Mouse (Mus musculus) midbrain, embryonic 16.5 days (tissue): Measurements from ENCODE around the gene C1qtnf6. TPM values are rescaled to one million over a fixed set of nuclear protein-coding genes. Genes with fewer than 3 reads are reported as not detected.

ENCODE experiments used
- ATAC-seq: fragments of 200-750 bp; cut with Nextera tagmentation; 2 replicates; pipeline ENCODE4 v1.8.0; 2017; ENCODE audit warnings: moderate TSS enrichment
- H3K27ac ChIP-seq: fragments of 300-500 bp; sonication (generic); 2 replicates; pipeline ENCODE4 v1.5.1; 2014; ENCODE audit warnings: mild to moderate bottlenecking, low read length, mixed read lengths
- H3K27me3 ChIP-seq: fragments of 300-500 bp; sonication (generic); 2 replicates; pipeline ENCODE4 v1.6.1; 2014; ENCODE audit warnings: low read depth, low read length, mixed read lengths; ENCODE audit not compliant: control insufficient read depth, insufficient read depth
- H3K36me3 ChIP-seq: fragments of 300-500 bp; sonication (generic); 2 replicates; pipeline ENCODE4 v1.6.1; 2014; ENCODE audit warnings: mild to moderate bottlenecking, low read length, moderate library complexity, mixed read lengths; ENCODE audit not compliant: control insufficient read depth, insufficient read depth
- H3K4me1 ChIP-seq: fragments of 300-500 bp; sonication (generic); 2 replicates; pipeline ENCODE4 v1.6.1; 2014; ENCODE audit warnings: mild to moderate bottlenecking, low read length, mixed read lengths; ENCODE audit not compliant: control insufficient read depth, insufficient read depth
- H3K4me2 ChIP-seq: fragments of 300-500 bp; sonication (generic); 2 replicates; pipeline ENCODE4 v1.6.1; 2014; ENCODE audit warnings: mild to moderate bottlenecking, low read length, mixed read lengths
- H3K4me3 ChIP-seq: fragments of 300-500 bp; sonication (generic); 2 replicates; pipeline ENCODE4 v1.5.1; 2014; ENCODE audit warnings: low read depth, mild to moderate bottlenecking, low read length, moderate library complexity, mixed read lengths
- H3K9ac ChIP-seq: fragments of 300-500 bp; sonication (generic); 2 replicates; pipeline ENCODE4 v1.6.1; 2014; ENCODE audit warnings: low read depth, low read length, mixed read lengths
- H3K9me3 ChIP-seq: fragments of 300-500 bp; sonication (generic); replicated peaks from 2 replicates; pipeline ENCODE4 v1.6.1; 2014; ENCODE audit warnings: mild to moderate bottlenecking, low read length, mixed read lengths; ENCODE audit not compliant: control insufficient read depth, poor library complexity, severe bottlenecking
- WGBS: fragments of 180-500 bp; shearing (Covaris S2); extraction: QIAGEN DNeasy Blood & Tissue Kit; methylation state at CpG from one replicate; pipeline ENCODE4 v1.1.7; 2014; 5-methylcytosine and 5-hydroxymethylcytosine counted together
- polyA plus RNA-seq: library from polyadenylated mRNA; unstranded; fragments of >200 nt; fragmentation: Nextera tagmentation; extraction: Ambion mirVana; gene quantifications from 2 replicates; pipeline ENCODE4 v1.2.1, GENCODE M21; 2015

Gene C1qtnf6
- polyA plus RNA-seq, 1 experiment from 2014 or later = 7.8 TPM

- 85% methylated on average over 7 of the region's 7 CpGs for WGBS
- no peaks in the 10 kb centered on the region for H3K9me3 ChIP-seq
- no peak for ATAC-seq
- H3K27me3 ChIP-seq = no peaks in the 10 kb centered on the region
- no peak overlapping the region for H3K9ac ChIP-seq
- H3K36me3 ChIP-seq = no peaks in the 10 kb centered on the region
- H3K27ac ChIP-seq = no peak overlapping the region
- no peak overlapping the region for H3K4me2 ChIP-seq
- no peak overlapping the region for H3K4me3 ChIP-seq
- H3K4me1 ChIP-seq = peaks cover 15% of the 10 kb centered on the region
These were observed 3.2 kb downstream of the C1qtnf6 start for GRCm38 (mm10) chr15:78527973-78528372.

- peaks cover 1% of the 10 kb centered on the region; the same call in 1 of the 2 replicates for H3K4me1 ChIP-seq
- H3K9ac ChIP-seq = no peak overlapping the region
- ATAC-seq = no peak
- no peak overlapping the region for H3K4me3 ChIP-seq
- H3K4me2 ChIP-seq = no peak overlapping the region
- H3K27me3 ChIP-seq = no peaks in the 10 kb centered on the region
- H3K9me3 ChIP-seq = no peaks in the 10 kb centered on the region
- WGBS = 87% methylated on average over 5 of the region's 5 CpGs
- no peaks in the 10 kb centered on the region for H3K36me3 ChIP-seq
- no peak overlapping the region for H3K27ac ChIP-seq
These were observed 7.1 kb downstream of the C1qtnf6 start for GRCm38 (mm10) chr15:78524163-78524562.

GRCm38 (mm10) chr15:78521892-78522291 lies 9.3 kb downstream of the C1qtnf6 start:
- no peak overlapping the region for H3K27ac ChIP-seq
- no peak overlapping the region for H3K9ac ChIP-seq
- no peak for ATAC-seq
- no peak overlapping the region for H3K4me3 ChIP-seq
- H3K9me3 ChIP-seq = no peaks in the 10 kb centered on the region
- H3K27me3 ChIP-seq = no peaks in the 10 kb centered on the region
- WGBS = 82% methylated on average over 6 of the region's 6 CpGs
- no peaks in the 10 kb centered on the region for H3K36me3 ChIP-seq
- H3K4me2 ChIP-seq = no peak overlapping the region
- H3K4me1 ChIP-seq = no peaks in the 10 kb centered on the region

- H3K4me2 ChIP-seq = no peak overlapping the region
- H3K9me3 ChIP-seq = no peaks in the 10 kb centered on the region
- H3K9ac ChIP-seq = no peak overlapping the region
- 77% methylated on average over 8 of the region's 8 CpGs for WGBS
- H3K4me3 ChIP-seq = no peak overlapping the region
- no peak overlapping the region for H3K27ac ChIP-seq
- no peaks in the 10 kb centered on the region for H3K4me1 ChIP-seq
- no peaks in the 10 kb centered on the region for H3K27me3 ChIP-seq
- ATAC-seq = no peak
- no peaks in the 10 kb centered on the region for H3K36me3 ChIP-seq
These were observed 9.9 kb downstream of the C1qtnf6 start for GRCm38 (mm10) chr15:78521331-78521730.

GRCm38 (mm10) chr15:78520112-78520715 lies 11.0 kb downstream of the C1qtnf6 start:
- no peak for ATAC-seq
- Histone ChIP-seq H3K4me3 (no peak overlapping the region), H3K36me3 (no peaks in the 10 kb centered on the region), H3K4me1 (no peaks in the 10 kb centered on the region), H3K9ac (no peak overlapping the region), H3K27me3 (no peaks in the 10 kb centered on the region), H3K9me3 (no peaks in the 10 kb centered on the region), H3K27ac (no peak overlapping the region), H3K4me2 (no peak overlapping the region)
- 82% methylated on average over 13 of the region's 13 CpGs for WGBS

- Histone ChIP-seq H3K9ac (no peak overlapping the region), H3K4me1 (no peaks in the 10 kb centered on the region), H3K9me3 (no peaks in the 10 kb centered on the region), H3K4me3 (no peak overlapping the region), H3K36me3 (no peaks in the 10 kb centered on the region), H3K4me2 (no peak overlapping the region), H3K27ac (no peak overlapping the region), H3K27me3 (no peaks in the 10 kb centered on the region)
- no peak for ATAC-seq
- WGBS = 69% methylated on average over 7 of the region's 7 CpGs
These were observed 13.0 kb downstream of the C1qtnf6 start for GRCm38 (mm10) chr15:78518221-78518620.

- H3K9ac ChIP-seq = no peak overlapping the region
- H3K27me3 ChIP-seq = no peaks in the 10 kb centered on the region
- H3K4me3 ChIP-seq = no peak overlapping the region
- no peak overlapping the region for H3K4me2 ChIP-seq
- no peak for ATAC-seq
- WGBS = 92% methylated on average over 6 of the region's 6 CpGs
- H3K36me3 ChIP-seq = no peaks in the 10 kb centered on the region
- H3K4me1 ChIP-seq = no peaks in the 10 kb centered on the region
- no peak overlapping the region for H3K27ac ChIP-seq
- H3K9me3 ChIP-seq = no peaks in the 10 kb centered on the region
These were observed 15.5 kb downstream of the C1qtnf6 start for GRCm38 (mm10) chr15:78515759-78516158.

GRCm38 (mm10) chr15:78514393-78515146 lies 16.6 kb downstream of the C1qtnf6 start:
- Histone ChIP-seq H3K4me1 (peaks cover 2% of the 10 kb centered on the region; the same call in 1 of the 2 replicates), H3K4me2 (no peak overlapping the region), H3K27me3 (no peaks in the 10 kb centered on the region), H3K27ac (no peak overlapping the region), H3K9me3 (no peaks in the 10 kb centered on the region), H3K9ac (no peak overlapping the region), H3K4me3 (no peak overlapping the region), H3K36me3 (no peaks in the 10 kb centered on the region)
- ATAC-seq = no peak
- 31% methylated on average over 7 of the region's 7 CpGs for WGBS

- WGBS = 85% methylated on average over 14 of the region's 14 CpGs
- Histone ChIP-seq H3K9ac (no peak overlapping the region), H3K4me3 (no peak overlapping the region), H3K27me3 (no peaks in the 10 kb centered on the region), H3K9me3 (no peaks in the 10 kb centered on the region), H3K27ac (no peak overlapping the region), H3K36me3 (no peaks in the 10 kb centered on the region), H3K4me2 (no peak overlapping the region), H3K4me1 (peaks cover 2% of the 10 kb centered on the region; the same call in 1 of the 2 replicates)
- no peak for ATAC-seq
These were observed 18.2 kb downstream of the C1qtnf6 start for GRCm38 (mm10) chr15:78513019-78513418.
